Mouse (Mus musculus) liver, embryonic 14.5 days (tissue): ENCODE results near the gene Serpinb1b. TPM values are rescaled to one million over a fixed set of nuclear protein-coding genes. Genes with fewer than 3 reads are reported as not detected.

Experiments used
- ATAC-seq: fragments of 200-750 bp; cut with Nextera tagmentation; 2 replicates; pipeline ENCODE4 v1.8.0; 2017; ENCODE audit warnings: moderate number of reproducible peaks, mild to moderate bottlenecking, moderate library complexity; ENCODE audit not compliant: insufficient read depth
- DNase-seq, 3 experiments: peaks; one replicate each; pipeline ENCODE4 v3.0.0-alpha.2; 2012 to 2013; ENCODE audit warnings: low read depth in 3 of 3, low spot score in 3 of 3
- H3K27ac ChIP-seq: fragments of 300-500 bp; sonication (generic); 2 replicates; pipeline ENCODE4 v1.5.1; 2014; ENCODE audit warnings: moderate library complexity, mild to moderate bottlenecking, control low read depth, inconsistent platforms
- H3K27me3 ChIP-seq: fragments of 300-500 bp; sonication (generic); 2 replicates; pipeline ENCODE4 v1.6.1; 2014; ENCODE audit warnings: mild to moderate bottlenecking, low read length, moderate library complexity; ENCODE audit not compliant: control insufficient read depth, insufficient read depth
- H3K36me3 ChIP-seq: fragments of 300-500 bp; sonication (generic); replicated peaks from 2 replicates; pipeline ENCODE4 v1.6.1; 2014; ENCODE audit warnings: low read depth; ENCODE audit not compliant: control insufficient read depth, insufficient read depth
- H3K4me1 ChIP-seq, 2 experiments: fragments of 200-500 bp in 1 of 2; fragments of 300-500 bp in 1 of 2; sonication (generic) in 1 of 2; replicated peaks; 2 replicates each; pipeline ENCODE4 v1.6.1; 2012 to 2014; ENCODE audit warnings: antibody characterized with exemption in 1 of 2, inconsistent platforms in 1 of 2, low read length in 1 of 2; ENCODE audit not compliant: control insufficient read depth in 2 of 2, insufficient read depth in 2 of 2
- H3K4me2 ChIP-seq: fragments of 300-500 bp; sonication (generic); 2 replicates; pipeline ENCODE4 v1.6.1; 2014; ENCODE audit warnings: low read depth, mild to moderate bottlenecking, control low read depth, moderate library complexity
- H3K4me3 ChIP-seq, 2 experiments: fragments of 200-500 bp in 1 of 2; fragments of 300-500 bp in 1 of 2; sonication (generic) in 1 of 2; 2 replicates each; pipeline ENCODE4 v1.5.1; 2012 to 2014; ENCODE audit warnings: low read depth in 2 of 2, low read length in 2 of 2, mild to moderate bottlenecking in 2 of 2, control low read depth in 1 of 2, inconsistent platforms in 1 of 2, moderate library complexity in 1 of 2; ENCODE audit not compliant: insufficient read depth in 1 of 2
- H3K9ac ChIP-seq: fragments of 300-500 bp; sonication (generic); replicated peaks from 2 replicates; pipeline ENCODE4 v1.6.1; 2014; ENCODE audit warnings: mild to moderate bottlenecking, control low read depth, moderate library complexity
- H3K9me3 ChIP-seq: fragments of 300-500 bp; sonication (generic); 2 replicates; pipeline ENCODE4 v1.6.1; 2016; ENCODE audit warnings: low read length, mixed read lengths; ENCODE audit not compliant: control insufficient read depth
- CTCF ChIP-seq: IDR thresholded peaks from 2 replicates; pipeline ENCODE4 v1.5.1; 2016; ENCODE audit warnings: antibody characterized with exemption, low read depth, control low read depth
- EP300 ChIP-seq: IDR thresholded peaks from 2 replicates; pipeline ENCODE4 v1.6.1; 2016; ENCODE audit warnings: antibody characterized with exemption, low read depth
- WGBS: fragments of 180-500 bp; shearing (Covaris S2); extraction: QIAGEN DNeasy Blood & Tissue Kit; methylation state at CpG from one replicate; pipeline ENCODE4 v1.1.7; 2014; ENCODE audit not compliant: insufficient replicate concordance; 5-methylcytosine and 5-hydroxymethylcytosine counted together
- polyA plus RNA-seq, 2 experiments: library from polyadenylated mRNA; depleted of rRNA in 1 of 2; stranded (reverse) in 1 of 2; unstranded in 1 of 2; fragments of >200 nt; fragmentation: Nextera tagmentation in 1 of 2; extraction: Ambion mirVana in 1 of 2; gene quantifications; 2 replicates each; pipeline versions ENCODE4 v1.2.1 to v1.2.3; 2012 to 2014

Gene Serpinb1b
- polyA plus RNA-seq, 2 experiments, result not detected

DNA sequence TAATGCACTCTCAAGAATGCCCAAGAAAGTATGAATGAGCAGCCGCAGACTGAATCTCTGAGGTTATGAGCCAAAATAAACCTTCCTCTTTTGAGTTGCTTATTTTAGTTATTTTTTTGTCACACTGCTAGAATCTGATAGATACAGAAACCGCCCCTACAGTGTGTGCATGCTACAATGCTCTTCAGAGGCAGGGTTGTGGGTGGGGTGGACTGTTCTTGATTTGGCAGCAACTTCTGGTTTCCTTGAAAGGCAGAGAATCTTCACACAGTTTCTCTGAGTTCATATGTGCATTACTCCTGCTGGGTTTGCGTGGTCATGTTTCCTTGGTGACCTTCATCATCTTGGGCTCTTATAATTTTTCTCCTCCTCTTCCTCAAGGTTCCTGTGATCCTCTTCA lies 10.2 kb upstream of the Serpinb1b start:
- H3K4me3 ChIP-seq, result no peak overlapping the region
- no peak overlapping the region for H3K4me2 ChIP-seq
- H3K4me1 ChIP-seq, result no peaks in the 10 kb centered on the region
- H3K9me3 ChIP-seq, result no peaks in the 10 kb centered on the region
- H3K27me3 ChIP-seq, result no peaks in the 10 kb centered on the region
- H3K27ac ChIP-seq, result no peak overlapping the region
- H3K36me3 ChIP-seq, result no peaks in the 10 kb centered on the region
- WGBS, result 68% methylated on average over 3 of the region's 3 CpGs
- DNase-seq, result no peak
- no peak overlapping the region for H3K9ac ChIP-seq
- ATAC-seq, result no peak
- TF ChIP-seq EP300, result no peak
- no peak for TF ChIP-seq CTCF

DNA sequence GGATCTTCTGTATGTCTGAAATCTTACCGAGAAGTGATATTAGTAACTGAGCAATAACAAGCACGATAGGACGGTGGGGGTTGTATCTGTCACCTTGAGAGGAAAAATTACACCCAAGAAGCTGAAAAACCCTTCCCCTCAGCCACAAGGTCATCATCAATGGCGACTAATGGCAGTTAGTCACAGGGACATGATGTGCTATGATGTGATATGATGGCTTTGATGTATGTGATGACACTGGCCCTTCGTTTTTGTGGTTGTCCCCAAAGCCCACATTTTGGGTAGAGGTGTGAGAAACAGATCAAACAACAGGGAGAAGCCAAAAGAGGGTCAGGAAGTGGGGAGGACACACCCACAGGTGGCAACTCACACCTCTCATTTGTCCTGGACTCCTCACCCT lies 6.6 kb upstream of the Serpinb1b start:
- no peak for DNase-seq
- no peak overlapping the region for H3K4me3 ChIP-seq
- H3K9ac ChIP-seq, result no peak overlapping the region
- no peak for ATAC-seq
- no peaks in the 10 kb centered on the region for H3K27me3 ChIP-seq
- 57% methylated on average over 5 of the region's 5 CpGs for WGBS
- H3K9me3 ChIP-seq, result no peaks in the 10 kb centered on the region
- no peaks in the 10 kb centered on the region for H3K4me1 ChIP-seq
- H3K36me3 ChIP-seq, result no peaks in the 10 kb centered on the region
- no peak overlapping the region for H3K27ac ChIP-seq
- no peak for TF ChIP-seq CTCF
- no peak for TF ChIP-seq EP300
- H3K4me2 ChIP-seq, result no peak overlapping the region

DNA sequence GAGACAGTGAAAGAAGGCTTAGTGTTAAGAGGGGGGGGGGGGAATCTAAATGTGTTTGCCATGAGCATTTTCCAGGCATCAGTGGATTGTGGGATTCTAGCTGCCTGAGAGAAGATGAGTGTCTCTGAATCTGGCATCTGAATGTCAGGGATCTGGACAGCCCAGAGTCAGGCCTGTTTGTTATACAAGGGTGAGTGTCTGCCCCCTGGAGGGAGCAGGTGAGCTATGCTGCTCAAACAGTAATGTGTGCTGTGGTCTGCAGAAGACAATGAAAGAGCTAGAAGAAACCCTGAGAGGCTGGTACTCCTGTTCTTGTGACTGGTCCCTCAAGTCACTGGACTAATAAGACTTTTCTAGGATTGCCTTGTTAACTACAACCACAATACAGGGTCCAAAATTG lies 4.3 kb upstream of the Serpinb1b start:
- Histone ChIP-seq H3K4me1 (no peaks in the 10 kb centered on the region), H3K27ac (no peak overlapping the region), H3K36me3 (no peaks in the 10 kb centered on the region), H3K9ac (no peak overlapping the region), H3K27me3 (no peaks in the 10 kb centered on the region), H3K4me2 (no peak overlapping the region), H3K9me3 (no peaks in the 10 kb centered on the region), H3K4me3 (no peak overlapping the region)
- peak in 2 of 3 experiments; percentile 9 to 19 for DNase-seq
- TF ChIP-seq EP300 (no peak), CTCF (peak; percentile 74)
- peak; percentile 59; the same call in 1 of the 2 replicates for ATAC-seq

DNA sequence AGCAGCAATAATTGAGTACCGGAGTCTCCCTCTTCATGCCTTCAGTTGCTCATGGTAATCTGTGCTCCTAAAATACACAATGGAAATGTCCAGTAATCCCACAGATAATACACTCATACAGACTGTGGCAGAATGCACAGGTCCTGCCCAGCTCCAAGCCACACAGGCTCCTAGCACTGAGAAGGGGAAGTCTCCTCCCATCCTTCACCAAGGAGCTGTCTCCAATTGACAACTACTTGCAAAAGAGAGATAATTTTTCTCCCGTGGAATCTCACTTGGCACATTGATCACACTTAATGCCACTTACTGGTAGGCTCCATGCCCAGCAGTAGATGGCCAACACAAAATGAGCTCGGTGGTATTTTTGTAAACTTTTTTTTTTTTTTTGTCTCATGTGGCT lies 2.1 kb upstream of the Serpinb1b start:
- 33% methylated on average over 3 of the region's 3 CpGs for WGBS
- TF ChIP-seq EP300, result no peak
- no peak for TF ChIP-seq CTCF
- Histone ChIP-seq H3K4me2 (no peak overlapping the region), H3K36me3 (no peaks in the 10 kb centered on the region), H3K4me1 (no peaks in the 10 kb centered on the region), H3K27me3 (no peaks in the 10 kb centered on the region), H3K9me3 (no peaks in the 10 kb centered on the region), H3K4me3 (no peak overlapping the region), H3K9ac (no peak overlapping the region), H3K27ac (no peak overlapping the region)
- DNase-seq (no peak), ATAC-seq (no peak)

DNA sequence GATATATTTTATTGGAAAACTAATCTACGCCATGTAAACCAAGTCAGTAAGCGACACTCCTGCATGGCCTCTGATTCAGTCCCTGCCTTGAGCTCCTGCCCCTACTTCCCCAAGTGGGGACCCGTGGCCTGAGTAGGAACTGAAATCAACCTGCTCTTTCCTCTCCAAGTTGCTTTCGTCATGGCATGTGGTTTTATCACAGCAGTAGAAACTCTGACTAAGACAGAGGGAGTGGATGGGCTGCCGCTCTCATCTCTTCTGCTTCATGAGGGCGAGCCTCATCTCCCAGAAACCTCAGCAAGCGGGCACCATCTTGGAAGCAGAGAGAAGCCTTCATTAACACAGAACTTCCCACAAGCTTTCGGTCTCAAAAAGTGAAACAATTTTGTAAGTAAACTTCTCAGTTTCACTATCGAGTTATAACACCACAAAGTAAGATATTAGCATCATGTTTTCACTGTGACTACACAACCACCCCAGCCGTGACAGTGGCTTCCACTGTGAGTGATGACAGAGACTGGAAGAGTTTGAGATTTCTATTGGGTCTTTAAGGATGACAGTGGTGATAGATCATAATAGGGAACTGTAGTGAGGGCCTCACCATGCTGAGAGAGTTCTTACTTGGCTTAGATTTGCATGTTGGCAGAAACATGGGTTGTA lies 1.2 kb upstream of the Serpinb1b start:
- 49% methylated on average over 10 of the region's 10 CpGs for WGBS
- DNase-seq (no peak), ATAC-seq (no peak)

More for the DNA sequence above, 1.2 kb upstream of the Serpinb1b start:
- Histone ChIP-seq H3K27me3 (no peaks in the 10 kb centered on the region), H3K27ac (no peak overlapping the region), H3K9ac (no peak overlapping the region), H3K9me3 (no peaks in the 10 kb centered on the region), H3K4me3 (no peak overlapping the region), H3K36me3 (no peaks in the 10 kb centered on the region), H3K4me1 (no peaks in the 10 kb centered on the region), H3K4me2 (no peak overlapping the region)
- no peak for TF ChIP-seq CTCF
- no peak for TF ChIP-seq EP300
